Mouse (Mus musculus) embryonic facial prominence, embryonic 13.5 days (tissue): ENCODE measurements around the gene Lamtor5. TPM values are rescaled to one million over a fixed set of nuclear protein-coding genes. Genes with fewer than 3 reads are reported as not detected.

Source experiments
- ATAC-seq: fragments of 200-750 bp; cut with Nextera tagmentation; 2 replicates; pipeline ENCODE4 v1.8.0; 2017; ENCODE audit warnings: low read depth; ENCODE audit not compliant: insufficient number of reproducible peaks, insufficient read depth, low FRiP score, low TSS enrichment
- H3K27ac ChIP-seq: fragments of 300-500 bp; sonication (generic); 2 replicates; pipeline ENCODE4 v1.5.1; 2015; ENCODE audit warnings: moderate library complexity, mild to moderate bottlenecking, inconsistent platforms
- H3K27me3 ChIP-seq: fragments of 300-500 bp; sonication (generic); 2 replicates; pipeline ENCODE4 v1.6.1; 2015; ENCODE audit warnings: mild to moderate bottlenecking, inconsistent platforms
- H3K36me3 ChIP-seq: fragments of 300-500 bp; sonication (generic); 2 replicates; pipeline ENCODE4 v1.6.1; 2015; ENCODE audit warnings: mild to moderate bottlenecking, inconsistent platforms
- H3K4me1 ChIP-seq: fragments of 300-500 bp; sonication (generic); 2 replicates; pipeline ENCODE4 v1.6.1; 2015; ENCODE audit warnings: inconsistent platforms
- H3K4me2 ChIP-seq: fragments of 300-500 bp; sonication (generic); 2 replicates; pipeline ENCODE4 v1.6.1; 2015; ENCODE audit warnings: moderate library complexity, mild to moderate bottlenecking, inconsistent platforms
- H3K4me3 ChIP-seq: fragments of 300-500 bp; sonication (generic); 2 replicates; pipeline ENCODE4 v1.5.1; 2015; ENCODE audit warnings: mild to moderate bottlenecking, inconsistent platforms
- H3K9ac ChIP-seq: fragments of 300-500 bp; sonication (generic); 2 replicates; pipeline ENCODE4 v1.6.1; 2015; ENCODE audit warnings: mild to moderate bottlenecking, inconsistent platforms
- H3K9me3 ChIP-seq: fragments of 300-500 bp; sonication (generic); 2 replicates; pipeline ENCODE4 v1.6.1; 2016; ENCODE audit warnings: inconsistent platforms
- WGBS: fragments of 180-500 bp; shearing (Covaris S2); methylation state at CpG from one replicate; pipeline ENCODE4 v1.1.7; 2015; ENCODE audit warnings: mixed read lengths; 5-methylcytosine and 5-hydroxymethylcytosine counted together
- polyA plus RNA-seq: library from polyadenylated mRNA; unstranded; fragments of >200 nt; fragmentation: Nextera tagmentation; extraction: Ambion mirVana; gene quantifications from 2 replicates; pipeline ENCODE4 v1.2.1, GENCODE M21; 2015

The Lamtor5 gene
- polyA plus RNA-seq = 194 and 201 TPM in 2 replicates

DNA sequence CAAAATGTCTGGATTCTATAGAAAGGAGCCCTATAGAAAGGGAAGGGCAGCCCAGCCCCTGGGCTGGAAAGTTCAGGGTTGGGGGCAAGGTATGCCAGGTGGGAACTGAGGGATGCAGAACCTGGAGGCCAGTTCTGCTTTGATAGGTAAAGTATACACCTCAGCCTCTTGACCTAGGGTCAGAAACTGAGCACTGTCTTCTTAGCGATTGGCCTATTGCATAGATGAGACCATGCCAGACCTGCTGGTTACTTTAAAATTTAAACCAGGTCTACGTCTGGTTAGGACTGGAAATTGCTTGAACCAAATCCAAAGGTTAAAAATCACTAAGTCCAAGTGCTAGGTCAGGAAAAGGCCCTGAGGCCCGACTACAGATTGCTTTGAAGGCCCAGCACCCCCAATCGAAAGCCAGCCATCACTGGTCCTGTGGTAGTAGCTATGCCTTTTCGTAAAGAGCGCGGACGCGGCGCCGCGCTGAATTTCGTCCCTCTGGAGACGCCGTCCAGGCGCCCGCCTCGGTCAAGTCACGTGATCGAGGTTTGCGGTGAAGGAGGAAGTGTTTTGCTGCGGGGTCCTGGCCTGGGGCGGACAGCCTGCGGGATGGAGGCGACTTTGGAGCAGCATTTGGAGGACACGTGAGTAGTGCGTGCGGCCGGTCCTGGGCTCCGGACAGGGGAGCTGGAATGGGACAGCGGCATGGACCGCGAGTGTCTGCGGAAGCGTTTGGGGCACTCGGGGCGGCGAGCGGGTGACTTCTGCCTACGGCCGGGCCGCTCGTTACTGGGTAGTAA, at the start of gene Lamtor5:
Gene Lamtor5, plus strand, starts transcription at position 380 of the 791 bp plus-strand sequence.
- peak within 1 kb of the TSS; percentile 86 for H3K9ac ChIP-seq
- H3K4me1 ChIP-seq = peaks cover 12% of the 10 kb centered on the region
- ATAC-seq = peak; percentile 73
- H3K4me3 ChIP-seq = peak within 1 kb of the TSS; percentile 89
- H3K36me3 ChIP-seq = peaks cover 19% of the 10 kb centered on the region
- H3K27ac ChIP-seq = no peak within 1 kb of the TSS; the same call in 1 of the 2 replicates
- peak within 1 kb of the TSS; percentile 70 for H3K4me2 ChIP-seq
- no peaks in the 10 kb centered on the region for H3K9me3 ChIP-seq
- no peaks in the 10 kb centered on the region; the same call in 1 of the 2 replicates for H3K27me3 ChIP-seq
- 2% methylated on average over 43 of the region's 43 CpGs for whole genome bisulfite sequencing

DNA sequence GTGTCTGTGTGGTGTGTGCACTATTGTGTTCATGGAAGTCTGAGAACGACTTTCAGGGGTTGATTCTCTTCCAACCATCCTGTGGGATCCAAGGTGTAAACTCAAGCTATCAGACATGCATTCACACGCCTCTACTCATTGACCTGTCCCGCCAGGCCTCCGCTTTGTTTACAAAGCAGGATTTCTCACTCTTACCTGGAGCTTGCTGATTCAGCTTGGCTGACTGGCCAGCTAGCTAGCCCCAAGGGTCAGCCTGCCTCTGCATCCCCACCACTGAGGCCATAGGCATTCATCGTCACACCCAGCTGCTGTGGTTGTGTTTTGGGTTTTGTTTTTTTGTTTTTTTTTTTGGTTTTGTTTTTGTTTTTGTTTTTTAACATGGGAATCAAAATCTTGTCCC, 49.4 kb upstream of the Lamtor5 start:
- no peaks in the 10 kb centered on the region for H3K36me3 ChIP-seq
- no peak for ATAC-seq
- no peak overlapping the region for H3K27ac ChIP-seq
- no peak overlapping the region for H3K4me3 ChIP-seq
- H3K4me2 ChIP-seq = no peak overlapping the region
- no peak overlapping the region for H3K9ac ChIP-seq
- peaks cover 12% of the 10 kb centered on the region for H3K4me1 ChIP-seq
- 0 out of 2 replicates have a peak, but pooled peaks cover 2% of the 10 kb centered on the region for H3K9me3 ChIP-seq
- peaks cover 10% of the 10 kb centered on the region for H3K27me3 ChIP-seq
- 82% methylated on average over 5 of the region's 5 CpGs for WGBS

DNA sequence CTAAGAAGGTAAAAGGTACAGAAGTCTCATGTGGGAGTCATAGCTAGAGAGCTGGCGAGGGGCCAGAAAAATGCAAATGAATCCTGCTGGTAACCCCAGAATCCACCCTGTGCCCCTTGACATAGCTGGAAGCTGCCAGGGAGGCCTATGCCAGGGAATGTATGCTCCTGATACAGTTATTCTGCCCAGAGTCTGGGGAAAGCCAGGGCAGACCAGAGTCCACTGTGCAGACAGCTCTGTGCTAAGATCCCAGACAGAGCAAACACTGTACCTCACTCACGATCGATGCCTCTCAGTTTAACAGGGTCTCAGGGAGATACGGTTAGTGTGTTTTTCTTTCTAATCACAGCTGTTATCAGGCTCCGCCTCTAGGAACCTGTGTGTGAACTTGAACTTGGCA, 48.8 kb upstream of the Lamtor5 start:
- 62% methylated on average over 5 of the region's 5 CpGs for WGBS
- no peak overlapping the region for H3K27ac ChIP-seq
- H3K9ac ChIP-seq = no peak overlapping the region
- peaks cover 12% of the 10 kb centered on the region for H3K4me1 ChIP-seq
- H3K27me3 ChIP-seq = peaks cover 10% of the 10 kb centered on the region
- H3K4me2 ChIP-seq = no peak overlapping the region
- no peak for ATAC-seq
- no peaks in the 10 kb centered on the region for H3K36me3 ChIP-seq
- H3K4me3 ChIP-seq = no peak overlapping the region
- H3K9me3 ChIP-seq = no peaks in the 10 kb centered on the region

DNA sequence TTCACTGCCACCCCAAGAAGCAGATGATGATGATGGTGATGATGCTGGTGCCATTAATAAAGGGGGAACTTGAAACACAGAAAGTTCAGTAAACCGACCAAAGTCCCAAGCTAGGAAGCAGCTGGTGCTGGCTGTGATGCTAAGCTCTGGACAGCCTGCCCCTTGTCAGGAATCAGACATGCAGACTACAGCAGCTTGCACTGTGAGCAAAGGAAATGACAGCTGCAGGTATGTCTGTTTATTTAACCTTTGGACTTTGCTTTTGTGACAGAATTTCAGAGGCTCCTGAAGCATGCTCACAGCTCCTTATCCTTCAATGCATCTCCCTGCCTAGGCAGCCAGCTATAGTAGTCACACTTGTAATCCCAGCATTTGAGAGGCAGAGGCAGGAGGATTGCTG, 48.1 kb upstream of the Lamtor5 start, which contains the start of gene A630076J17Rik:
Gene A630076J17Rik, plus strand, starts transcription at position 88 of the 400 bp plus-strand sequence.
- H3K9me3 ChIP-seq = no peaks in the 10 kb centered on the region
- no peak within 1 kb of the TSS for H3K4me2 ChIP-seq
- WGBS = 40% methylated on average over 1 of the region's 1 CpGs
- no peak within 1 kb of the TSS for H3K4me3 ChIP-seq
- peaks cover 12% of the 10 kb centered on the region for H3K4me1 ChIP-seq
- ATAC-seq = no peak
- H3K36me3 ChIP-seq = no peaks in the 10 kb centered on the region
- H3K27ac ChIP-seq = no peak within 1 kb of the TSS
- peaks cover 10% of the 10 kb centered on the region for H3K27me3 ChIP-seq
- H3K9ac ChIP-seq = no peak within 1 kb of the TSS

DNA sequence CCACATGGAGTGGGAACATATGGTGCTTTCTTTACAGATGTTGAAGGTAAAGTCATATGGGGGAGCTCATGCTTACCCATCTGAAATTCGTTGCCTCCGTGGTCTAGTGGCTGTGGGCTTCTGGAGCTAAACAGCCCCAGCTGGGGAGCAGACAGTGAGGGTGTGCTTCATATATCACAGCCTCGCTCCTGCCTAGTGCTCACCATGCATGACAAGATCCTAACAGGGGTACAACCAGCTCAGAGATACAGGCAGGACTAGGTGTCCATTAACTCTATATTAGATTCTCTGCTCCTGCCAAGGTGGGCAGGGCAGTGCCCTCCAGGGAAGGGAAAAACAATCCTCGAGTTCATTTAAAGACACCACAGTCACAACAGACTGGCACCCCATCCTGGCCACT, 47.5 kb upstream of the Lamtor5 start:
- Histone ChIP-seq H3K9ac (no peak overlapping the region), H3K4me2 (no peak overlapping the region), H3K27ac (no peak overlapping the region), H3K9me3 (no peaks in the 10 kb centered on the region), H3K4me3 (no peak overlapping the region), H3K27me3 (peaks cover 10% of the 10 kb centered on the region), H3K36me3 (no peaks in the 10 kb centered on the region), H3K4me1 (peaks cover 12% of the 10 kb centered on the region)
- WGBS = 37% methylated on average over 4 of the region's 4 CpGs
- ATAC-seq = no peak

DNA sequence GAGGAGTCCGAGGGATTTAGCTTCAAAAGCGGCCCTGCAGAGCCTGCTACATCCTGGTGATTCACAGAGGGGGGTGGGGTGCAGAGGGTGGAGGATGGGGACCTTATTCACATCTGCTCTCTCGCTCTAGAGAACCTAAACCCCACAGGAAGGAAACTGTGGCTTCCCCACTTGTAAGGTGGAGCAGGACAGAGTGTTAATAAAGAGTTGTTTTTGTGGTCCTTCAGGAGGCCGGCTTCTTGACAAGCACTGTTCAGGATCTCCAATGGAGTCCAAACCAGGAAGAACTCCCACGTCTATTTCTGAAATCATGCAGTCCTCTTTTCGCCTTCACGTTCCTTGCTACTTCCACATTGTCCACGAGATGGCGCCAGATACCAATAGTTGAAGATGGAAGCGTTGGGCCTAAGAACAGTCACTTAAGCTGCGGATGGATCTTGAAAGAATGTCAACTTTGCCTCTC, 45.3 kb upstream of the Lamtor5 start:
- 9% methylated on average over 11 of the region's 11 CpGs for WGBS
- Histone ChIP-seq H3K4me3 (no peak overlapping the region), H3K9me3 (no peaks in the 10 kb centered on the region), H3K27me3 (peaks cover 10% of the 10 kb centered on the region), H3K36me3 (no peaks in the 10 kb centered on the region), H3K4me1 (peaks cover 12% of the 10 kb centered on the region), H3K4me2 (peak overlapping the region; percentile 40), H3K27ac (no peak overlapping the region), H3K9ac (no peak overlapping the region)
- no peak for ATAC-seq

DNA sequence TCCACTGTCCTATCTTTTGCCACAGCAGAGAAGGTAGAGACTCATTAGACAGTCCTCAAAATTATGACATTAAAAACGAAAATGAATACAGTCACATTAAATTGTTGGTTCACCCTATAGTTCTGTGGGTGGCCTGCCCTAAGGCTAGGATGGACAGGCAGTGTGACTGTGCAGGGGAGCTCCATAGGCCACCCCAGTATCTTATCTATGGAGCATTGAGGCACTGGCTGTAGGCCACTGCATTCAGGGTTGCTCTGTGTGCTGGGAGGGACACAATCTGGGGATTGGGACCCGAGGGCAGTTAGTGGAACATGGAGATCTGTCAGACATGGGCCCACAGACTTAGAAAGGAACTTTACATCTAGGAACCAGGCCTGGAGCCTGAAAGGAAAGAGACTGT, 44.7 kb upstream of the Lamtor5 start:
- no peaks in the 10 kb centered on the region for H3K36me3 ChIP-seq
- peaks cover 10% of the 10 kb centered on the region for H3K27me3 ChIP-seq
- H3K4me2 ChIP-seq = no peak overlapping the region
- no peak for ATAC-seq
- H3K4me1 ChIP-seq = peaks cover 12% of the 10 kb centered on the region
- no peak overlapping the region for H3K4me3 ChIP-seq
- H3K27ac ChIP-seq = no peak overlapping the region
- H3K9ac ChIP-seq = no peak overlapping the region; the same call in 1 of the 2 replicates
- H3K9me3 ChIP-seq = no peaks in the 10 kb centered on the region
- WGBS = 33% methylated on average over 2 of the region's 2 CpGs

DNA sequence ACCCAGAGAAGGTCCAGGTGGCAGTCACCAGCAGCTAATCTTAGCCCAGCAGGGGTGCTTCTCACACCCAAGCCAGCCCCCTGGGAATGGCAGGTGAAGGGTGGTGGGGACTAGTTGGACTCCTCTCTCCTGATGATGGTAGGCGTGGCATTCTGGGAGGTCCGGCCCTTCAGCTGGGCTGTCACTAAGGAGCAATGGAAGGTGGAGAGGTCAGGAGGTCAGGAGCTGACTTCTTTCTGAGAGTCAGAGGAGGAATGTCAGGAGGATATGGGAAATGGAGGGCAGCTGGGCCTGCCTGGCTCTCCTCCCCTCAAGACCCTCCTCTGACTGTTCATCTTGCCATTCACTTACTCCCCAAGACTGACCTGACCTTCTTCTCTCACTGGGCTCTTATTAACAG, 40.6 kb upstream of the Lamtor5 start:
- H3K9me3 ChIP-seq = no peaks in the 10 kb centered on the region
- no peak overlapping the region for H3K9ac ChIP-seq
- no peak for ATAC-seq
- no peaks in the 10 kb centered on the region for H3K36me3 ChIP-seq
- no peak overlapping the region for H3K4me2 ChIP-seq
- peaks cover 3% of the 10 kb centered on the region for H3K27me3 ChIP-seq
- WGBS = 47% methylated on average over 2 of the region's 2 CpGs
- no peak overlapping the region for H3K4me3 ChIP-seq
- no peak overlapping the region for H3K27ac ChIP-seq
- peaks cover 9% of the 10 kb centered on the region; the same call in 1 of the 2 replicates for H3K4me1 ChIP-seq

DNA sequence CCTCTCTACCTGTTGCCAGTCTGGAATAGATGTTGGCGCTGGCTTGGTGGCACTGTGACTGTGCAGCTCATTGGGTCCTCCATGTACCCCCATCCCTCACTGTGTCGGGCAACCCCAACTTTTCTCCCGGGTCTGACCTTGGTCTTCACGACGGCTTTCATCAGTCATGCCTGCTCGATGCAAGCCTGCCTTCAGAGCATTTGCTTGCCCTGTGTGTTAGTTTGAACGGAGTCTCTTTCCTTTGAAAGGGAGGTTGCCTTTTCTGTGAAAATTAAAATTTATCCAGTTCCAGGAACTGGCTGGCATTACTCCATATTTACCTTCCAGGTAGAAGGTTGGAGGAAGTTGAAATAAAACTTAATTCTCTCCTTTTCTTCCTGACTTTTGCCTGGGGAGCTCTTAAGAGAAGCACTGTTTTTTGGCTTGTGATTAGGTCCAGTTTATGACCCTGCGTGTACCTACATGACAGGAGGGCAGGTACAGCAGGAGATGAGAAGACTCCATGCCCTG, 40.1 kb upstream of the Lamtor5 start:
- 81% methylated on average over 8 of the region's 8 CpGs for WGBS
- no peaks in the 10 kb centered on the region for H3K9me3 ChIP-seq
- peaks cover 6% of the 10 kb centered on the region; the same call in 1 of the 2 replicates for H3K4me1 ChIP-seq
- ATAC-seq = no peak
- H3K4me2 ChIP-seq = no peak overlapping the region
- no peak overlapping the region for H3K27ac ChIP-seq
- no peaks in the 10 kb centered on the region for H3K27me3 ChIP-seq
- no peak overlapping the region for H3K4me3 ChIP-seq
- H3K36me3 ChIP-seq = no peaks in the 10 kb centered on the region
- H3K9ac ChIP-seq = no peak overlapping the region

DNA sequence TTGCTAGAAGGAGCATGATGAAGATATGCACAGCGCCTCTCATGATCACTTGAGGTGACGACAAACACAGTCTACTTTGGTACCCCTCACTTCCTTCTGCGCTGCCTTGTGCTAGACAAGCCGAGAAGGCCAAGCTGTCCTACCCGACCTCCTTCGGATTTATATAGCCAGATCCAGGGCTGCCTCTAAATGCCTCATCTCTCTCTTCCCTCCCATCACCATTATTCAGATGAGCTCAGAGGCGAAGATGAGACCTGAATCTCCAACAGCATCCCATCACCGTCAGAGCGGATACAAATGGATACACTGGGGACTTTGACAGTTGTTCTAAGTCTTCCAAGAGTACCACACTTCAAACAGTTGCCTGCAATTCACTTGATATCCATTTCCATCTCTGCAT, 39.1 kb upstream of the Lamtor5 start, which contains the start of gene Prok1:
Gene Prok1, minus strand, starts transcription at position 101 of the 400 bp plus-strand sequence.
- ATAC-seq = no peak
- Histone ChIP-seq H3K4me2 (no peak within 1 kb of the TSS), H3K9ac (no peak within 1 kb of the TSS), H3K4me3 (no peak within 1 kb of the TSS), H3K27ac (no peak within 1 kb of the TSS), H3K4me1 (peaks cover 6% of the 10 kb centered on the region; the same call in 1 of the 2 replicates), H3K27me3 (no peaks in the 10 kb centered on the region; the same call in 1 of the 2 replicates), H3K9me3 (no peaks in the 10 kb centered on the region), H3K36me3 (no peaks in the 10 kb centered on the region)
- 85% methylated on average over 9 of the region's 9 CpGs for WGBS

DNA sequence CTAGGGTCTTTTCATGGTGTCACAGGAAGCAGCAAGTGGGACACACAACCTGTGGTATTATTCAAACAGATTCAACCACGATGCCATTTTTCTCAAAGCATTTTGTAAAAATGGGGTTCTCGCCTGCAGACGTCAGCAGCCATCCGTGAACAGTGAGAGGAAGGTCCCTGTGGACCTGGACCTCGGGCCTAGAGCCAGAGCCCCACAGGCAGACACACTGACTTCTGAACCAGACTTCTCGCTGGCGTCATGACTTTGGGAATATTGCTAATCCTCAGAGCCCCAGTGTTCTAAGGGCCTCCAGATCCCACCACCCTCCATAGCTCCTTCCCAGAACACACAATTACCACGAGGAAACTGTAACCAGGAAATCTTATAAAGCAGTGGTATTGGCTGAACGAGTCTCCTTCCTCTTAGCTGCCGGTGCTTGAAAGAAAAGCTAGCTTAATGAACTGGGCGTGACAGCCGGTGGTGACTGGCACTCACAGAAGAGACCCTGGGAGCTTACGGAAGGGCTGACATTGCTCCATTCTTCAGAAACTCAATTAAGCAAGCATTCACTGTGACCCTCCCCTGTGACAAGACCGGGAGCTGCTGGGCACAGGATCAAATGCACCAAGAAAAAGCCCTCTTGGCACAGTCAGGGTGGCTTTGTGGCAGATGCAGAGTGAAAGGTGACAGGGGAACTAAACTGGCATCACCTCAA, 37.1 kb upstream of the Lamtor5 start:
- H3K4me2 ChIP-seq = no peak overlapping the region
- H3K9ac ChIP-seq = no peak overlapping the region
- no peaks in the 10 kb centered on the region for H3K9me3 ChIP-seq
- no peak overlapping the region for H3K4me3 ChIP-seq
- H3K36me3 ChIP-seq = no peaks in the 10 kb centered on the region
- WGBS = 41% methylated on average over 14 of the region's 14 CpGs
- no peak for ATAC-seq
- no peak overlapping the region for H3K27ac ChIP-seq
- no peaks in the 10 kb centered on the region; the same call in 1 of the 2 replicates for H3K27me3 ChIP-seq
- H3K4me1 ChIP-seq = peaks cover 6% of the 10 kb centered on the region; the same call in 1 of the 2 replicates
